Mouse (Mus musculus): ENCODE data around the gene Tnfaip6. TPM values are rescaled to one million over a fixed set of nuclear protein-coding genes. Genes with fewer than 3 reads are reported as not detected.
A peak's percentile ranks its signal among the peaks of the same experiment; 100 is the strongest.

Gene Tnfaip6
- polyA plus RNA-seq, 1 experiment from 2014 or later = 68.6 TPM

GRCm38 (mm10) chr2:52013306-52013820 lies 24.4 kb upstream of the Tnfaip6 start:
- no peak overlapping the region for H3K4me3 ChIP-seq (ENCODE audit: low read depth, low read length)
- 74% methylated on average over 9 of the region's 9 CpGs for WGBS
- H3K36me3 ChIP-seq (replicated peaks; ENCODE audit: control insufficient read depth, insufficient read depth, low read depth, low read length) = no peaks in the 10 kb centered on the region
- H3K4me2 ChIP-seq (ENCODE audit: low read depth, low read length) = no peak overlapping the region
- no peak overlapping the region for H3K27ac ChIP-seq (replicated peaks; ENCODE audit: low read depth, low read length)
- H3K4me1 ChIP-seq (ENCODE audit: control insufficient read depth, insufficient read depth, low read length) = no peaks in the 10 kb centered on the region
- no peak overlapping the region for H3K9ac ChIP-seq (replicated peaks; ENCODE audit: low read length)
- DNase-seq (ENCODE audit: low spot score) (no peak), ATAC-seq (replicated peaks; ENCODE audit: insufficient number of reproducible peaks, low FRiP score, low TSS enrichment, low read depth) (no peak)
- no peaks in the 10 kb centered on the region for H3K27me3 ChIP-seq (ENCODE audit: control insufficient read depth, insufficient read depth, low read length)
- H3K9me3 ChIP-seq (replicated peaks; ENCODE audit: control insufficient read depth, low read length) = no peaks in the 10 kb centered on the region

GRCm38 (mm10) chr2:52016361-52016760 lies 21.4 kb upstream of the Tnfaip6 start:
- no peak for DNase-seq (ENCODE audit: low spot score)
- ATAC-seq (replicated peaks; ENCODE audit: insufficient number of reproducible peaks, low FRiP score, low TSS enrichment, low read depth) = no peak
- H3K36me3 ChIP-seq (replicated peaks; ENCODE audit: control insufficient read depth, insufficient read depth, low read depth, low read length) = no peaks in the 10 kb centered on the region
- H3K4me1 ChIP-seq (ENCODE audit: control insufficient read depth, insufficient read depth, low read length) = no peaks in the 10 kb centered on the region
- H3K4me2 ChIP-seq (ENCODE audit: low read depth, low read length) = no peak overlapping the region
- H3K27ac ChIP-seq (replicated peaks; ENCODE audit: low read depth, low read length) = no peak overlapping the region
- no peak overlapping the region for H3K4me3 ChIP-seq (ENCODE audit: low read depth, low read length)
- WGBS = 42% methylated on average over 7 of the region's 7 CpGs
- H3K9ac ChIP-seq (replicated peaks; ENCODE audit: low read length) = no peak overlapping the region
- no peaks in the 10 kb centered on the region for H3K9me3 ChIP-seq (replicated peaks; ENCODE audit: control insufficient read depth, low read length)
- no peaks in the 10 kb centered on the region for H3K27me3 ChIP-seq (ENCODE audit: control insufficient read depth, insufficient read depth, low read length)

GRCm38 (mm10) chr2:52027061-52027460 lies 10.7 kb upstream of the Tnfaip6 start:
- DNase-seq (ENCODE audit: low spot score) (no peak), ATAC-seq (replicated peaks; ENCODE audit: insufficient number of reproducible peaks, low FRiP score, low TSS enrichment, low read depth) (no peak)
- no peaks in the 10 kb centered on the region for H3K4me1 ChIP-seq (ENCODE audit: control insufficient read depth, insufficient read depth, low read length)
- no peak overlapping the region for H3K9ac ChIP-seq (replicated peaks; ENCODE audit: low read length)
- no peak overlapping the region for H3K4me2 ChIP-seq (ENCODE audit: low read depth, low read length)
- H3K4me3 ChIP-seq (ENCODE audit: low read depth, low read length) = no peak overlapping the region
- 61% methylated on average over 4 of the region's 4 CpGs for WGBS
- no peaks in the 10 kb centered on the region for H3K36me3 ChIP-seq (replicated peaks; ENCODE audit: control insufficient read depth, insufficient read depth, low read depth, low read length)
- H3K9me3 ChIP-seq (replicated peaks; ENCODE audit: control insufficient read depth, low read length) = no peaks in the 10 kb centered on the region
- no peak overlapping the region for H3K27ac ChIP-seq (replicated peaks; ENCODE audit: low read depth, low read length)
- H3K27me3 ChIP-seq (ENCODE audit: control insufficient read depth, insufficient read depth, low read length) = no peaks in the 10 kb centered on the region

- ATAC-seq (replicated peaks; ENCODE audit: insufficient number of reproducible peaks, low FRiP score, low TSS enrichment, low read depth) (no peak), DNase-seq (ENCODE audit: low spot score) (no peak)
- Histone ChIP-seq H3K27ac (replicated peaks; ENCODE audit: low read depth, low read length) (no peak overlapping the region), H3K4me1 (ENCODE audit: control insufficient read depth, insufficient read depth, low read length) (no peaks in the 10 kb centered on the region), H3K4me2 (ENCODE audit: low read depth, low read length) (no peak overlapping the region), H3K4me3 (ENCODE audit: low read depth, low read length) (no peak overlapping the region), H3K36me3 (replicated peaks; ENCODE audit: control insufficient read depth, insufficient read depth, low read depth, low read length) (no peaks in the 10 kb centered on the region), H3K9ac (replicated peaks; ENCODE audit: low read length) (no peak overlapping the region), H3K9me3 (replicated peaks; ENCODE audit: control insufficient read depth, low read length) (no peaks in the 10 kb centered on the region), H3K27me3 (ENCODE audit: control insufficient read depth, insufficient read depth, low read length) (no peaks in the 10 kb centered on the region)
- WGBS = 88% methylated on average over 3 of the region's 3 CpGs
Measured at GRCm38 (mm10) chr2:52029426-52029825, 8.4 kb upstream of the Tnfaip6 start.

GRCm38 (mm10) chr2:52031491-52031890 lies 6.3 kb upstream of the Tnfaip6 start:
- no peaks in the 10 kb centered on the region for H3K36me3 ChIP-seq (replicated peaks; ENCODE audit: control insufficient read depth, insufficient read depth, low read depth, low read length)
- DNase-seq (ENCODE audit: low spot score) (no peak), ATAC-seq (replicated peaks; ENCODE audit: insufficient number of reproducible peaks, low FRiP score, low TSS enrichment, low read depth) (no peak)
- no peak overlapping the region for H3K4me3 ChIP-seq (ENCODE audit: low read depth, low read length)
- no peaks in the 10 kb centered on the region for H3K4me1 ChIP-seq (ENCODE audit: control insufficient read depth, insufficient read depth, low read length)
- no peaks in the 10 kb centered on the region for H3K27me3 ChIP-seq (ENCODE audit: control insufficient read depth, insufficient read depth, low read length)
- no peak overlapping the region for H3K4me2 ChIP-seq (ENCODE audit: low read depth, low read length)
- 87% methylated on average over 4 of the region's 4 CpGs for WGBS
- H3K27ac ChIP-seq (replicated peaks; ENCODE audit: low read depth, low read length) = no peak overlapping the region
- H3K9ac ChIP-seq (replicated peaks; ENCODE audit: low read length) = no peak overlapping the region
- H3K9me3 ChIP-seq (replicated peaks; ENCODE audit: control insufficient read depth, low read length) = no peaks in the 10 kb centered on the region

GRCm38 (mm10) chr2:52034601-52035000 lies 3.2 kb upstream of the Tnfaip6 start:
- no peak for DNase-seq (ENCODE audit: low spot score)
- WGBS = 91% methylated on average over 4 of the region's 4 CpGs

GRCm38 (mm10) chr2:52035144-52035543 lies 2.7 kb upstream of the Tnfaip6 start:
- Histone ChIP-seq H3K36me3 (replicated peaks; ENCODE audit: control insufficient read depth, insufficient read depth, low read depth, low read length) (no peaks in the 10 kb centered on the region), H3K27me3 (ENCODE audit: control insufficient read depth, insufficient read depth, low read length) (no peaks in the 10 kb centered on the region), H3K9me3 (replicated peaks; ENCODE audit: control insufficient read depth, low read length) (no peaks in the 10 kb centered on the region), H3K4me2 (ENCODE audit: low read depth, low read length) (no peak overlapping the region), H3K4me3 (ENCODE audit: low read depth, low read length) (no peak overlapping the region), H3K4me1 (ENCODE audit: control insufficient read depth, insufficient read depth, low read length) (no peaks in the 10 kb centered on the region), H3K27ac (replicated peaks; ENCODE audit: low read depth, low read length) (no peak overlapping the region), H3K9ac (replicated peaks; ENCODE audit: low read length) (no peak overlapping the region)
- DNase-seq (ENCODE audit: low spot score) = no peak
- ATAC-seq (replicated peaks; ENCODE audit: insufficient number of reproducible peaks, low FRiP score, low TSS enrichment, low read depth) = no peak
- WGBS = 67% methylated on average over 4 of the region's 4 CpGs

More at GRCm38 (mm10) chr2:52034601-52035000, 3.2 kb upstream of the Tnfaip6 start:
- H3K9ac ChIP-seq (replicated peaks; ENCODE audit: low read length) = no peak overlapping the region
- H3K4me3 ChIP-seq (ENCODE audit: low read depth, low read length) = no peak overlapping the region
- H3K9me3 ChIP-seq (replicated peaks; ENCODE audit: control insufficient read depth, low read length) = no peaks in the 10 kb centered on the region
- no peak overlapping the region for H3K27ac ChIP-seq (replicated peaks; ENCODE audit: low read depth, low read length)
- H3K27me3 ChIP-seq (ENCODE audit: control insufficient read depth, insufficient read depth, low read length) = no peaks in the 10 kb centered on the region
- H3K4me1 ChIP-seq (ENCODE audit: control insufficient read depth, insufficient read depth, low read length) = no peaks in the 10 kb centered on the region
- H3K4me2 ChIP-seq (ENCODE audit: low read depth, low read length) = no peak overlapping the region
- ATAC-seq (replicated peaks; ENCODE audit: insufficient number of reproducible peaks, low FRiP score, low TSS enrichment, low read depth) = no peak
- H3K36me3 ChIP-seq (replicated peaks; ENCODE audit: control insufficient read depth, insufficient read depth, low read depth, low read length) = no peaks in the 10 kb centered on the region

GRCm38 (mm10) chr2:52036929-52037595 lies 747 bp upstream of the Tnfaip6 start:
- DNase-seq (ENCODE audit: low spot score) (peak; percentile 27), ATAC-seq (replicated peaks; ENCODE audit: insufficient number of reproducible peaks, low FRiP score, low TSS enrichment, low read depth) (peak; percentile 37)
- Histone ChIP-seq H3K36me3 (replicated peaks; ENCODE audit: control insufficient read depth, insufficient read depth, low read depth, low read length) (no peaks in the 10 kb centered on the region), H3K4me1 (ENCODE audit: control insufficient read depth, insufficient read depth, low read length) (no peaks in the 10 kb centered on the region), H3K27me3 (ENCODE audit: control insufficient read depth, insufficient read depth, low read length) (no peaks in the 10 kb centered on the region), H3K9ac (replicated peaks; ENCODE audit: low read length) (no peak overlapping the region), H3K4me3 (ENCODE audit: low read depth, low read length) (peak overlapping the region; percentile 43), H3K4me2 (ENCODE audit: low read depth, low read length) (peak overlapping the region; percentile 49), H3K9me3 (replicated peaks; ENCODE audit: control insufficient read depth, low read length) (no peaks in the 10 kb centered on the region), H3K27ac (replicated peaks; ENCODE audit: low read depth, low read length) (no peak overlapping the region; the same call in 1 of the 2 replicates)
- 32% methylated on average over 10 of the region's 11 CpGs for WGBS

All from embryonic facial prominence, embryonic 11.5 days (tissue).